Mouse (Mus musculus) kidney, embryonic 14.5 days (tissue): ENCODE data around the gene Arpc3. TPM values are rescaled to one million over a fixed set of nuclear protein-coding genes. Genes with fewer than 3 reads are reported as not detected.

Experiments used
- ATAC-seq: fragments of 200-750 bp; cut with Nextera tagmentation; 2 replicates; pipeline ENCODE4 v1.8.0; 2017; ENCODE audit warnings: moderate number of reproducible peaks, mild to moderate bottlenecking, moderate TSS enrichment, moderate library complexity; ENCODE audit not compliant: low FRiP score, low TSS enrichment
- H3K27ac ChIP-seq: fragments of 300-500 bp; sonication (generic); 2 replicates; pipeline ENCODE4 v1.5.1; 2014; ENCODE audit warnings: low read depth, mild to moderate bottlenecking, low read length, moderate library complexity, mixed read lengths
- H3K27me3 ChIP-seq: fragments of 300-500 bp; sonication (generic); 2 replicates; pipeline ENCODE4 v1.6.1; 2014; ENCODE audit warnings: mild to moderate bottlenecking, low read length; ENCODE audit not compliant: control insufficient read depth, insufficient read depth
- H3K36me3 ChIP-seq: fragments of 300-500 bp; sonication (generic); 2 replicates; pipeline ENCODE4 v1.6.1; 2014; ENCODE audit warnings: low read length, mixed read lengths; ENCODE audit not compliant: control insufficient read depth, insufficient read depth
- H3K4me1 ChIP-seq: fragments of 300-500 bp; sonication (generic); 2 replicates; pipeline ENCODE4 v1.6.1; 2014; ENCODE audit warnings: low read length, mixed read lengths; ENCODE audit not compliant: control insufficient read depth, insufficient read depth
- H3K4me2 ChIP-seq: fragments of 300-500 bp; sonication (generic); replicated peaks from 2 replicates; pipeline ENCODE4 v1.6.1; 2014; ENCODE audit warnings: low read depth, mild to moderate bottlenecking, low read length
- H3K4me3 ChIP-seq: fragments of 300-500 bp; sonication (generic); 2 replicates; pipeline ENCODE4 v1.5.1; 2014; ENCODE audit warnings: mild to moderate bottlenecking, low read length
- H3K9ac ChIP-seq: fragments of 300-500 bp; sonication (generic); 2 replicates; pipeline ENCODE4 v1.6.1; 2014; ENCODE audit warnings: low read depth, mild to moderate bottlenecking, low read length, moderate library complexity
- H3K9me3 ChIP-seq: fragments of 300-500 bp; sonication (generic); 2 replicates; pipeline ENCODE4 v1.6.1; 2016; ENCODE audit warnings: low read length; ENCODE audit not compliant: control insufficient read depth
- WGBS: fragments of 180-500 bp; shearing (Covaris S2); extraction: QIAGEN DNeasy Blood & Tissue Kit; methylation state at CpG from one replicate; pipeline ENCODE4 v1.1.7; 2014; 5-methylcytosine and 5-hydroxymethylcytosine counted together
- polyA plus RNA-seq: library from polyadenylated mRNA; unstranded; fragments of >200 nt; fragmentation: Nextera tagmentation; extraction: Ambion mirVana; gene quantifications from 2 replicates; pipeline ENCODE4 v1.2.1, GENCODE M21; 2014

The Arpc3 gene
- polyA plus RNA-seq, result 32.5 and 201 TPM in 2 replicates

GRCm38 (mm10) chr5:122391786-122392180 is at the start of gene Arpc3:
Gene Arpc3 (plus strand): TSS chr5:122391878.
- Histone ChIP-seq H3K9me3 (no peaks in the 10 kb centered on the region), H3K9ac (peak within 1 kb of the TSS; percentile 89), H3K27me3 (no peaks in the 10 kb centered on the region), H3K36me3 (peaks cover 6% of the 10 kb centered on the region), H3K4me2 (peak within 1 kb of the TSS; percentile 79), H3K4me1 (peaks cover 7% of the 10 kb centered on the region; the same call in 1 of the 2 replicates), H3K27ac (peak within 1 kb of the TSS; percentile 42; the same call in 1 of the 2 replicates), H3K4me3 (peak within 1 kb of the TSS; percentile 88)
- ATAC-seq, result peak; percentile 81
- under 1% methylated on average over 39 of the region's 39 CpGs for WGBS

GRCm38 (mm10) chr5:122342874-122343273 is 48.8 kb upstream of the Arpc3 start:
- Histone ChIP-seq H3K36me3 (no peaks in the 10 kb centered on the region), H3K9me3 (no peaks in the 10 kb centered on the region), H3K4me2 (no peak overlapping the region), H3K27ac (no peak overlapping the region), H3K4me3 (no peak overlapping the region), H3K4me1 (no peaks in the 10 kb centered on the region), H3K27me3 (no peaks in the 10 kb centered on the region), H3K9ac (no peak overlapping the region)
- WGBS, result 83% methylated on average over 1 of the region's 1 CpGs
- ATAC-seq, result no peak

GRCm38 (mm10) chr5:122343768-122344167 is 47.9 kb upstream of the Arpc3 start:
- Histone ChIP-seq H3K36me3 (no peaks in the 10 kb centered on the region), H3K9me3 (no peaks in the 10 kb centered on the region), H3K4me1 (no peaks in the 10 kb centered on the region), H3K27ac (no peak overlapping the region), H3K27me3 (no peaks in the 10 kb centered on the region), H3K4me2 (no peak overlapping the region), H3K9ac (no peak overlapping the region), H3K4me3 (no peak overlapping the region)
- 59% methylated on average over 7 of the region's 7 CpGs for WGBS
- ATAC-seq, result no peak

- Histone ChIP-seq H3K4me1 (no peaks in the 10 kb centered on the region), H3K4me2 (no peak overlapping the region), H3K27me3 (no peaks in the 10 kb centered on the region), H3K4me3 (no peak overlapping the region), H3K27ac (no peak overlapping the region), H3K9me3 (no peaks in the 10 kb centered on the region), H3K9ac (no peak overlapping the region), H3K36me3 (no peaks in the 10 kb centered on the region)
- WGBS, result 7% methylated on average over 5 of the region's 5 CpGs
- peak; percentile 52; the same call in 1 of the 2 replicates for ATAC-seq
Measured at GRCm38 (mm10) chr5:122344260-122344659, 47.4 kb upstream of the Arpc3 start.

- no peak for ATAC-seq
- 78% methylated on average over 4 of the region's 4 CpGs for WGBS
- Histone ChIP-seq H3K9ac (no peak overlapping the region), H3K27me3 (no peaks in the 10 kb centered on the region), H3K4me1 (no peaks in the 10 kb centered on the region), H3K27ac (no peak overlapping the region), H3K4me2 (no peak overlapping the region), H3K9me3 (no peaks in the 10 kb centered on the region), H3K36me3 (no peaks in the 10 kb centered on the region), H3K4me3 (no peak overlapping the region)
Measured at GRCm38 (mm10) chr5:122345777-122346176, 45.9 kb upstream of the Arpc3 start.

DNA sequence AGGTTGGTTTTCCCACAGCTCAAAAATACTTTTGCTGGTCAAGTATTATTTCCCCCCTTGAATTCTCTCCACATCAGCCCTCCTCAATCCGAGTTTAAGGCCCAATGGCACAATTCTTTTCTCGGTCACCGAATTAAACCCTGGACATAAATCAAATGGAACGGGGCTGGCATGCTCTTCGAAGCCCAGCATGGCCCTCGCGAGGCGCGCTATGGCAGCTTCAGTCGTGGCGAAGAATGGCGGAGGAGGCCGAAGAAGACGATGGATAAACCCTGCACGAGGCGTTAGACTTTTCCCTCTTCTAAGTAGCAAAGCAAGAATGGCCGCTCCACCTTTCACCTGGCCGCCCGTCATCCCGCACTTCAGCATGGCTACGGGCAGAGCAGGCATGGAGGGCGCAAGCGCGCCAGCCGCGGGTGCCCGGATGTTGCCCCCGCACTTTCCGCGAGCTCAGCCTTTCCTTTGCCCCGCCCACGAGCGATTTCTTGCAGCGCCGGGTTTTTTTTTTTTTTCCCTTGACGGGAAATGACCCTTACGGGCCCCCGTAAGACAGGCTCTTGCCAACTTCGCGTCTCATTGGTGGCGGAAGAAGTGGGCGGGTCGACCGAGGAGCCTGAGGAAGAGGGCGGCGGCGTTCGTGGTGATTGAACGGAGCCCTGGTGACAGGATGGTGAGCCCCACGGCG is 37.7 kb upstream of the Arpc3 start, which contains the start of the genes Rad9b and Vps29:
Gene Rad9b, minus strand, starts transcription at position 427 of the 685 bp plus-strand sequence.
Gene Vps29, plus strand, starts transcription at position 563 of the 685 bp plus-strand sequence.
- Histone ChIP-seq H3K4me2 (peak within 1 kb of the TSS; percentile 79), H3K27ac (peak within 1 kb of the TSS; percentile 73; the same call in 1 of the 2 replicates), H3K27me3 (no peaks in the 10 kb centered on the region), H3K36me3 (no peaks in the 10 kb centered on the region), H3K9ac (peak within 1 kb of the TSS; percentile 86), H3K4me3 (peak within 1 kb of the TSS; percentile 92), H3K4me1 (0 out of 2 replicates have a peak, but pooled peaks cover 3% of the 10 kb centered on the region), H3K9me3 (no peaks in the 10 kb centered on the region)
- ATAC-seq, result peak; percentile 94
- WGBS, result under 1% methylated on average over 51 of the region's 51 CpGs

GRCm38 (mm10) chr5:122354492-122355067 is 37.1 kb upstream of the Arpc3 start:
- under 1% methylated on average over 56 of the region's 57 CpGs for whole genome bisulfite sequencing
- Histone ChIP-seq H3K9me3 (no peaks in the 10 kb centered on the region), H3K27me3 (no peaks in the 10 kb centered on the region), H3K4me2 (peak overlapping the region; percentile 79), H3K4me3 (peak overlapping the region; percentile 92), H3K4me1 (0 out of 2 replicates have a peak, but pooled peaks cover 3% of the 10 kb centered on the region), H3K9ac (peak overlapping the region; percentile 86), H3K27ac (no peak overlapping the region), H3K36me3 (peaks cover 1% of the 10 kb centered on the region)
- ATAC-seq, result no peak; the same call in none of the 2 replicates

GRCm38 (mm10) chr5:122371591-122372191 is 20.0 kb upstream of the Arpc3 start, which contains the start of gene Gpn3:
Gene Gpn3 (plus strand): TSS chr5:122371876.
- Histone ChIP-seq H3K27ac (peak within 1 kb of the TSS; percentile 94), H3K4me2 (peak within 1 kb of the TSS; percentile 53), H3K27me3 (no peaks in the 10 kb centered on the region), H3K4me3 (peak within 1 kb of the TSS; percentile 83), H3K9ac (peak within 1 kb of the TSS; percentile 84), H3K4me1 (peaks cover 8% of the 10 kb centered on the region), H3K36me3 (peaks cover 33% of the 10 kb centered on the region), H3K9me3 (no peaks in the 10 kb centered on the region)
- peak; percentile 86 for ATAC-seq
- 1% methylated on average over 37 of the region's 46 CpGs for WGBS
